Mouse (Mus musculus) kidney, adult 2 months (tissue): Measurements from ENCODE around the gene Tmc6. TPM values are rescaled to one million over a fixed set of nuclear protein-coding genes. Genes with fewer than 3 reads are reported as not detected.

Source experiments
- DNase-seq: peaks from one replicate; pipeline ENCODE4 v3.0.0; 2021
- H3K27ac ChIP-seq: fragments of 200-500 bp; 2 replicates; pipeline ENCODE4 v1.5.1; 2012; ENCODE audit warnings: low read depth, low read length, control low read depth, inconsistent platforms; ENCODE audit not compliant: insufficient read depth
- H3K27me3 ChIP-seq: fragments of 200-500 bp; replicated peaks from 2 replicates; pipeline ENCODE4 v1.6.1; 2012; ENCODE audit warnings: mild to moderate bottlenecking, moderate library complexity, low read length, inconsistent platforms; ENCODE audit not compliant: control insufficient read depth, insufficient read depth
- H3K36me3 ChIP-seq: fragments of 200-500 bp; 2 replicates; pipeline ENCODE4 v1.6.1; 2012; ENCODE audit warnings: mild to moderate bottlenecking, moderate library complexity, low read length, inconsistent platforms; ENCODE audit not compliant: control insufficient read depth, insufficient read depth
- H3K4me1 ChIP-seq: fragments of 200-500 bp; 2 replicates; pipeline ENCODE4 v1.6.1; 2011; ENCODE audit warnings: low read length; ENCODE audit not compliant: control insufficient read depth, insufficient read depth
- H3K4me3 ChIP-seq: fragments of 200-500 bp; 2 replicates; pipeline ENCODE4 v1.5.1; 2011; ENCODE audit warnings: mild to moderate bottlenecking, low read depth, low read length, control low read depth; ENCODE audit not compliant: insufficient read depth
- CTCF ChIP-seq: fragments of 200-500 bp; conservative IDR thresholded peaks from 2 replicates; pipeline ENCODE4 v1.5.1; 2011; ENCODE audit warnings: low read depth, mild to moderate bottlenecking, control low read depth, low read length, moderate library complexity, mixed read lengths; ENCODE audit not compliant: insufficient read depth, insufficient read length
- POLR2A ChIP-seq: fragments of 200-500 bp; IDR thresholded peaks from one replicate; pipeline ENCODE4 v1.6.1; 2011; ENCODE audit warnings: low read depth, low read length, control low read depth
- WGBS: fragments of 180-500 bp; shearing (Covaris S2); methylation state at CpG from one replicate; pipeline ENCODE4 v1.1.7; 2018; 5-methylcytosine and 5-hydroxymethylcytosine counted together
- polyA plus RNA-seq: library from polyadenylated mRNA; depleted of rRNA; stranded (reverse); fragments of >200 nt; gene quantifications from 2 replicates; pipeline ENCODE4 v1.2.3, GENCODE M21; 2012

The Tmc6 gene
- polyA plus RNA-seq, 1 experiment = 48.4 TPM

- Histone ChIP-seq H3K4me3 (no peak overlapping the region), H3K27me3 (no peaks in the 10 kb centered on the region), H3K27ac (no peak overlapping the region), H3K36me3 (0 out of 2 replicates have a peak, but pooled peaks cover 1% of the 10 kb centered on the region), H3K4me1 (peaks cover 15% of the 10 kb centered on the region)
- no peak for TF ChIP-seq CTCF
- TF ChIP-seq POLR2A = no peak
- DNase-seq = no peak
- WGBS = 86% methylated on average over 14 of the region's 14 CpGs
Observed at GRCm38 (mm10) chr11:117776085-117776792, 5.8 kb downstream of the Tmc6 start.

DNA sequence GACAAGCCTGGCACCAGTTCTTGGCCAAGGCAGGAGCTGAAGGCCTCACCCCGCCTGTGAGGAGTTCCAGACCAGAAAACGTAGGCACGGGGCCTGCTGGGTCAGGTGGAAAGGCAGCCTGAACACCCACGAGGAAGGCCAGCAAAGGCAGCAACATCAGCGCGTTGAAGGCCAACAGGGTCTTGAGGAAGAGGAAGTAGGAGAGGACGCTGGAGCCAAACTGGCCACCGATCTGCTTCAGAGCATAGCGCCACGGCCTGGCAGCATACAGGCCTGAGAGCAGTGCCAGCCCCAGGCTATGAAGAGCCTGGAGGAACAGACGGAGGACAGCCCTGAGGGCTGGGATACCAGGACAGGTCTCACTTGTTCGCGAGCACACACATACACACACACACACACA lies 6.5 kb downstream of the Tmc6 start:
- DNase-seq = no peak
- peaks cover 12% of the 10 kb centered on the region for H3K4me1 ChIP-seq
- H3K27me3 ChIP-seq = no peaks in the 10 kb centered on the region
- no peak overlapping the region for H3K27ac ChIP-seq
- WGBS = 84% methylated on average over 13 of the region's 13 CpGs
- no peak overlapping the region for H3K4me3 ChIP-seq
- H3K36me3 ChIP-seq = 0 out of 2 replicates have a peak, but pooled peaks cover 1% of the 10 kb centered on the region
- TF ChIP-seq POLR2A (no peak), CTCF (no peak)

- H3K4me3 ChIP-seq = no peak overlapping the region
- peaks cover 12% of the 10 kb centered on the region for H3K4me1 ChIP-seq
- H3K36me3 ChIP-seq = 0 out of 2 replicates have a peak, but pooled peaks cover 1% of the 10 kb centered on the region
- no peak overlapping the region for H3K27ac ChIP-seq
- no peak for DNase-seq
- no peaks in the 10 kb centered on the region for H3K27me3 ChIP-seq
- WGBS = 86% methylated on average over 10 of the region's 10 CpGs
- TF ChIP-seq CTCF (no peak), POLR2A (no peak)
Observed at GRCm38 (mm10) chr11:117774925-117775324, 7.1 kb downstream of the Tmc6 start.

- Histone ChIP-seq H3K4me3 (no peak overlapping the region), H3K27ac (no peak overlapping the region), H3K4me1 (no peaks in the 10 kb centered on the region), H3K27me3 (no peaks in the 10 kb centered on the region), H3K36me3 (0 out of 2 replicates have a peak, but pooled peaks cover 1% of the 10 kb centered on the region)
- WGBS = 90% methylated on average over 7 of the region's 7 CpGs
- TF ChIP-seq CTCF (no peak), POLR2A (no peak)
- DNase-seq = no peak
Observed at GRCm38 (mm10) chr11:117772352-117772751, 9.6 kb downstream of the Tmc6 start.

GRCm38 (mm10) chr11:117770407-117770806 lies 11.6 kb downstream of the Tmc6 start:
- no peak for TF ChIP-seq CTCF
- TF ChIP-seq POLR2A = no peak
- H3K36me3 ChIP-seq = 0 out of 2 replicates have a peak, but pooled peaks cover under 1% of the 10 kb centered on the region
- H3K27me3 ChIP-seq = no peaks in the 10 kb centered on the region
- H3K27ac ChIP-seq = no peak overlapping the region
- H3K4me1 ChIP-seq = peaks cover 10% of the 10 kb centered on the region
- 87% methylated on average over 10 of the region's 10 CpGs for WGBS
- H3K4me3 ChIP-seq = no peak overlapping the region
- no peak for DNase-seq

- no peak overlapping the region for H3K4me3 ChIP-seq
- no peak for TF ChIP-seq POLR2A
- TF ChIP-seq CTCF = no peak
- 88% methylated on average over 7 of the region's 7 CpGs for WGBS
- no peak for DNase-seq
- H3K27me3 ChIP-seq = no peaks in the 10 kb centered on the region
- peaks cover 10% of the 10 kb centered on the region for H3K4me1 ChIP-seq
- H3K27ac ChIP-seq = no peak overlapping the region
- H3K36me3 ChIP-seq = no peaks in the 10 kb centered on the region
Observed at GRCm38 (mm10) chr11:117769683-117770047, 12.3 kb downstream of the Tmc6 start.

DNA sequence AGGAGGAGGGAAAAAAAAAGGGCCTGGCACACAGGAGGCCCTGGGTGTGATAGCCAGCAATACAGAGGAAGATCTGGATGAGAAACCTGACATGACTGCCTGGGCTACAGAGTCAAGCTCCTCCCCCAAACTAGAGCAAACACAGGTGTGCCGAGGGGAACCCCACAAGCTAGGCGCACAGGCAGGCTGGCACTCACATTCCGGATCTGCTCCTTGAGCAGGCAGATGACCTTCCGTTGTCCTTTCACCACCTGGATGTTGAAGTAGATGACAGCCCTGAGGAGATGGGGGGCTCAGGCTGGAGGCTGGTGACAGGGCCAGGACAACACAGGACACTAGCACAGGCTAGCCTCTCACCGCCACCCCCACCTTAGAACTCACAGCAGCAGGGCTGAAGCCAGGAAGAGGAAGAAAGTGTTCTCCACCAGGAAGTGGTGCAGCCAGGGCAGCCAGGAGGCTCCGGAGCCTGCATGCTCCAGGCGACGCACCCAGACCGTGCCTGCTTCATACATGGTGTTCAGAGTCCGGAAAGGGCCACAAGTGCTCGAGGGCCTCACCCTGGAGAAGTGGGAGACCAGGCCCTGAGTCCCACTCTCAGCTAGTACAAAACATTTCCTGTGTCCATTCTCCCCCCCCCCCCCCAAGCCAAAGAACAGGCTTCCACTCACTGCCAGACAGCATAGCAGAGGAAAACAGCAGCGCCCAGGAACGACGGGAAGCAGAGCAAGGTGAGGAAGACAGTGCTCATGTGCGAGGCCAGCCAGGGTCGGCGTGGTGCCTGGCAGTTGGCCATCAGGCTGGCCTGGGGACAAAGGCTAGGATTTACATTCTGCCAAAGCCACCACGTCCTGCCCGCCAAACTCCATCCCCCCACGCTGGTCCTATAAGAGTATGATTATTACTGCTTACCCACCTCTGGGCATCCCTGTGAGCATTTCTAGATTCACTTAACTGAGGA lies 13.0 kb downstream of the Tmc6 start:
- H3K4me3 ChIP-seq = no peak overlapping the region

More for the DNA sequence above, 13.0 kb downstream of the Tmc6 start:
- Histone ChIP-seq H3K27ac (0 out of 2 replicates have a peak overlapping the region, but pooled peaks have one; percentile 45), H3K27me3 (no peaks in the 10 kb centered on the region), H3K36me3 (no peaks in the 10 kb centered on the region), H3K4me1 (peaks cover 10% of the 10 kb centered on the region)
- TF ChIP-seq POLR2A (no peak), CTCF (no peak)
- WGBS = 45% methylated on average over 20 of the region's 20 CpGs
- no peak for DNase-seq
